Mouse (Mus musculus) intestine, embryonic 15.5 days (tissue): ENCODE measurements around the gene Smo. TPM values are rescaled to one million over a fixed set of nuclear protein-coding genes. Genes with fewer than 3 reads are reported as not detected.
A peak's percentile ranks its signal among the peaks of the same experiment; 100 is the strongest.

Experiments
- ATAC-seq: fragments of 200-750 bp; cut with Nextera tagmentation; 2 replicates; pipeline ENCODE4 v1.8.0; 2017; ENCODE audit warnings: moderate TSS enrichment, moderate library complexity
- H3K27ac ChIP-seq: fragments of 300-500 bp; sonication (generic); 2 replicates; pipeline ENCODE4 v1.5.1; 2015; ENCODE audit warnings: mild to moderate bottlenecking, inconsistent platforms
- H3K27me3 ChIP-seq: fragments of 300-500 bp; sonication (generic); replicated peaks from 2 replicates; pipeline ENCODE4 v1.6.1; 2015; ENCODE audit warnings: inconsistent platforms
- H3K36me3 ChIP-seq: fragments of 300-500 bp; sonication (generic); 2 replicates; pipeline ENCODE4 v1.6.1; 2015; ENCODE audit warnings: inconsistent platforms
- H3K4me1 ChIP-seq: fragments of 300-500 bp; sonication (generic); replicated peaks from 2 replicates; pipeline ENCODE4 v1.6.1; 2015; ENCODE audit warnings: inconsistent platforms
- H3K4me2 ChIP-seq: fragments of 300-500 bp; sonication (generic); replicated peaks from 2 replicates; pipeline ENCODE4 v1.6.1; 2015; ENCODE audit warnings: mild to moderate bottlenecking, inconsistent platforms
- H3K4me3 ChIP-seq: fragments of 300-500 bp; sonication (generic); replicated peaks from 2 replicates; pipeline ENCODE4 v1.5.1; 2015; ENCODE audit warnings: inconsistent platforms
- H3K9ac ChIP-seq: fragments of 300-500 bp; sonication (generic); 2 replicates; pipeline ENCODE4 v1.6.1; 2015; ENCODE audit warnings: inconsistent platforms
- H3K9me3 ChIP-seq: fragments of 300-500 bp; sonication (generic); 2 replicates; pipeline ENCODE4 v1.6.1; 2016; ENCODE audit warnings: inconsistent platforms
- WGBS: fragments of 180-500 bp; shearing (Covaris S2); methylation state at CpG from one replicate; pipeline ENCODE4 v1.1.7; 2015; 5-methylcytosine and 5-hydroxymethylcytosine counted together
- polyA plus RNA-seq: library from polyadenylated mRNA; unstranded; fragments of >200 nt; fragmentation: Nextera tagmentation; extraction: Ambion mirVana; gene quantifications from 2 replicates; pipeline ENCODE4 v1.2.1, GENCODE M21; 2015

Gene Smo
- polyA plus RNA-seq, 1 experiment from 2014 or later: 30.1 TPM

GRCm38 (mm10) chr6:29766874-29767273 lies 31.6 kb downstream of the Smo start:
- Histone ChIP-seq H3K4me1 (0 out of 2 replicates have a peak, but pooled peaks cover 2% of the 10 kb centered on the region), H3K9me3 (no peaks in the 10 kb centered on the region), H3K4me3 (no peak overlapping the region), H3K27me3 (no peaks in the 10 kb centered on the region), H3K27ac (no peak overlapping the region), H3K36me3 (peaks cover 3% of the 10 kb centered on the region; the same call in 1 of the 2 replicates), H3K9ac (no peak overlapping the region), H3K4me2 (no peak overlapping the region)
- no peak for ATAC-seq
- WGBS: 90% methylated on average over 2 of the region's 2 CpGs

- H3K36me3 ChIP-seq: no peaks in the 10 kb centered on the region
- H3K27me3 ChIP-seq: no peaks in the 10 kb centered on the region
- no peaks in the 10 kb centered on the region for H3K9me3 ChIP-seq
- 0 out of 2 replicates have a peak, but pooled peaks cover 2% of the 10 kb centered on the region for H3K4me1 ChIP-seq
- peak within 1 kb of the TSS; percentile 94 for H3K4me3 ChIP-seq
- peak within 1 kb of the TSS; percentile 79 for H3K9ac ChIP-seq
- WGBS: under 1% methylated on average over 53 of the region's 61 CpGs
- peak within 1 kb of the TSS; percentile 90 for H3K27ac ChIP-seq
- H3K4me2 ChIP-seq: peak within 1 kb of the TSS; percentile 66
- peak; percentile 98 for ATAC-seq
Observed at GRCm38 (mm10) chr6:29767813-29768660, 32.7 kb downstream of the Smo start, which contains the start of gene Ahcyl2. Gene Ahcyl2 (plus strand): TSS chr6:29768011.

DNA sequence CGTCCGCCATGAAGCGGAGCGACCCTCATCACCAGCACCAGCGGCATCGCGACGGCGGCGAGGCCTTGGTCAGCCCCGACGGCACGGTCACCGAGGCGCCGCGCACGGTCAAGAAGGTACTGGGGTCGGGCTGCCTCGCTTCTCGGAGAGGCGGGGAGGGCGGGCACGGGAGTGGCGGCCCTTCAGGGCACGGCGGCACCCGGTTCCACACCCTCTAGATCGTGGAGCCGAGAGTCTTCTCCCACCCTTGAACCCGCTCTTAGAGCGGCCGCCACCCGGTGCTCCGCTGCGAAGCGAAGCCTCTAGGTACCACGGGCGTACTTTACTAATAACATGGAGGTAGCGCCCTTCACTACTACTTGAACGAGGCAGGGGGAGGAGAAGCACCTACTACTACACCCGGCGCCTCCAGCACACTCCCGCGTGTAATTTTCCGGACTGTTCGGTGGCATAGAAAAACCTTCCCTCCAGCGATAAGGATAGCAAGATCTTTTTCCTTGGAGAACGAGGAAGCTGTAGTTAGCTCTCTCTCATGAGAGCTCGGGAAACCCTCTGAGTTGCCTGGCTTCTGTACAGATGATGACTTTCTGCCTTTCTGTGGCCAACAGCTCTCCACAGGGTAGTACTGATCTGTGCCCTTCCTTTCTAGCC lies 33.6 kb downstream of the Smo start:
- Histone ChIP-seq H3K27ac (peak overlapping the region; percentile 90), H3K4me3 (peak overlapping the region; percentile 94), H3K4me2 (peak overlapping the region; percentile 66), H3K36me3 (no peaks in the 10 kb centered on the region), H3K9ac (peak overlapping the region; percentile 79), H3K9me3 (no peaks in the 10 kb centered on the region), H3K4me1 (0 out of 2 replicates have a peak, but pooled peaks cover 2% of the 10 kb centered on the region), H3K27me3 (no peaks in the 10 kb centered on the region)
- peak; percentile 58 for ATAC-seq
- WGBS: under 1% methylated on average over 49 of the region's 50 CpGs

- 0 out of 2 replicates have a peak, but pooled peaks cover 2% of the 10 kb centered on the region for H3K4me1 ChIP-seq
- H3K9me3 ChIP-seq: no peaks in the 10 kb centered on the region
- H3K4me2 ChIP-seq: no peak overlapping the region
- no peaks in the 10 kb centered on the region for H3K36me3 ChIP-seq
- H3K27ac ChIP-seq: no peak overlapping the region
- WGBS: 50% methylated on average over 2 of the region's 2 CpGs
- no peak overlapping the region for H3K4me3 ChIP-seq
- no peak for ATAC-seq
- no peaks in the 10 kb centered on the region for H3K27me3 ChIP-seq
- H3K9ac ChIP-seq: no peak overlapping the region
Observed at GRCm38 (mm10) chr6:29770672-29771321, 35.5 kb downstream of the Smo start.

GRCm38 (mm10) chr6:29772236-29772635 lies 36.9 kb downstream of the Smo start:
- no peak overlapping the region for H3K27ac ChIP-seq
- no peak overlapping the region for H3K4me2 ChIP-seq
- 93% methylated on average over 3 of the region's 3 CpGs for WGBS
- no peak overlapping the region for H3K4me3 ChIP-seq
- no peak for ATAC-seq
- H3K9ac ChIP-seq: no peak overlapping the region
- no peaks in the 10 kb centered on the region for H3K36me3 ChIP-seq
- H3K9me3 ChIP-seq: no peaks in the 10 kb centered on the region
- H3K27me3 ChIP-seq: no peaks in the 10 kb centered on the region
- H3K4me1 ChIP-seq: 0 out of 2 replicates have a peak, but pooled peaks cover 2% of the 10 kb centered on the region

GRCm38 (mm10) chr6:29774161-29774560 lies 38.9 kb downstream of the Smo start:
- no peak overlapping the region for H3K4me3 ChIP-seq
- H3K4me2 ChIP-seq: no peak overlapping the region
- H3K4me1 ChIP-seq: 0 out of 2 replicates have a peak, but pooled peaks cover 2% of the 10 kb centered on the region
- WGBS: 80% methylated on average over 1 of the region's 1 CpGs
- no peak overlapping the region for H3K27ac ChIP-seq
- no peaks in the 10 kb centered on the region for H3K9me3 ChIP-seq
- H3K36me3 ChIP-seq: no peaks in the 10 kb centered on the region
- no peaks in the 10 kb centered on the region for H3K27me3 ChIP-seq
- no peak for ATAC-seq
- H3K9ac ChIP-seq: no peak overlapping the region

DNA sequence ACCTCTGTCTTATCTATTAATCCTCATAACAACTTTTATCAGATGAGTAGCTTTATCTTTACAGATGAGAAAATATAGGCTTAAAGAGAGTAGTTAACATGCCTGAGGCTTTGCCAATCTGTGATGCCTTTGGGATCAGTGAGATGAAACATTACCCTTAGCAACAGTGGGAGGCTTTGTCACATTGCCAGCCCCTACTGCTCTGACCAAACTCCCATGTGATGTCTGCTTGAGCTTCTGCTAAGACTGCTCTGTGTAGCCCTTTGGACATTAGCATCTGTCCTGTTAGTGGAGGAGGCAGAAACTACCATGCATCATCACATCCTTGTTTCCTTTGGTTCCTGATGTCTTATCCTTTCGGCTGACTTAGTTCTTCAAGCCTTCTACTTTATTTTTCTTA lies 40.3 kb downstream of the Smo start:
- ATAC-seq: no peak
- WGBS: 93% methylated on average over 1 of the region's 1 CpGs
- no peak overlapping the region for H3K27ac ChIP-seq
- no peaks in the 10 kb centered on the region for H3K36me3 ChIP-seq
- no peak overlapping the region for H3K4me3 ChIP-seq
- H3K4me2 ChIP-seq: no peak overlapping the region
- no peaks in the 10 kb centered on the region for H3K9me3 ChIP-seq
- no peaks in the 10 kb centered on the region for H3K27me3 ChIP-seq
- H3K9ac ChIP-seq: no peak overlapping the region
- no peaks in the 10 kb centered on the region for H3K4me1 ChIP-seq

GRCm38 (mm10) chr6:29776542-29777237 lies 41.4 kb downstream of the Smo start:
- H3K27ac ChIP-seq: no peak overlapping the region

DNA sequence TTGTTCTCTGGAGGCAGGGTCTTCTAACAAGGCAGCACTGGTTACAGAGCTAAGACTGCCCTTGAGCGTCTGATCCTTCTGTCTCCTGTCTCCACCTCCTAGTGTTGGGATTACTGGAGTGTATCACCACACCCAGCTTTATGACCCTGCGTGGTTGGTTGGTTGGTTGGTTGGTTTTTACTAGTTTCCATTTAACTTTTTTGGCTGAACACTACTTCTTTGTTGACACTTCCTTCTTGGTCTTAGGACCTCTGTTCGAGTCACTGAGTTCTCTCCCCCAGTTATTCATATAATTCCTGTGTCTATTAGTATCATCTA lies 41.9 kb downstream of the Smo start:
- Histone ChIP-seq H3K27ac (no peak overlapping the region), H3K4me1 (no peaks in the 10 kb centered on the region), H3K4me3 (no peak overlapping the region), H3K27me3 (no peaks in the 10 kb centered on the region), H3K36me3 (no peaks in the 10 kb centered on the region), H3K4me2 (no peak overlapping the region), H3K9ac (no peak overlapping the region), H3K9me3 (no peaks in the 10 kb centered on the region)
- 75% methylated on average over 3 of the region's 3 CpGs for WGBS
- no peak for ATAC-seq

More at GRCm38 (mm10) chr6:29776542-29777237, 41.4 kb downstream of the Smo start:
- Histone ChIP-seq H3K36me3 (no peaks in the 10 kb centered on the region), H3K9ac (no peak overlapping the region), H3K4me2 (no peak overlapping the region), H3K9me3 (no peaks in the 10 kb centered on the region), H3K4me1 (no peaks in the 10 kb centered on the region), H3K4me3 (no peak overlapping the region), H3K27me3 (no peaks in the 10 kb centered on the region)
- no peak for ATAC-seq
- WGBS: 80% methylated on average over 4 of the region's 4 CpGs

- no peak for ATAC-seq
- H3K36me3 ChIP-seq: no peaks in the 10 kb centered on the region
- no peak overlapping the region for H3K9ac ChIP-seq
- H3K4me3 ChIP-seq: no peak overlapping the region
- no peaks in the 10 kb centered on the region for H3K4me1 ChIP-seq
- no peak overlapping the region for H3K27ac ChIP-seq
- H3K27me3 ChIP-seq: no peaks in the 10 kb centered on the region
- H3K4me2 ChIP-seq: no peak overlapping the region
- no peaks in the 10 kb centered on the region for H3K9me3 ChIP-seq
Observed at GRCm38 (mm10) chr6:29780082-29780481, 44.8 kb downstream of the Smo start.

- H3K4me2 ChIP-seq: no peak overlapping the region
- no peaks in the 10 kb centered on the region for H3K9me3 ChIP-seq
- H3K27ac ChIP-seq: no peak overlapping the region
- H3K36me3 ChIP-seq: no peaks in the 10 kb centered on the region
- no peak overlapping the region for H3K4me3 ChIP-seq
- no peaks in the 10 kb centered on the region for H3K27me3 ChIP-seq
- WGBS: 94% methylated on average over 2 of the region's 2 CpGs
- no peak for ATAC-seq
- H3K4me1 ChIP-seq: no peaks in the 10 kb centered on the region
- H3K9ac ChIP-seq: no peak overlapping the region
Observed at GRCm38 (mm10) chr6:29780571-29780970, 45.3 kb downstream of the Smo start.

GRCm38 (mm10) chr6:29782239-29782638 lies 46.9 kb downstream of the Smo start:
- Histone ChIP-seq H3K9me3 (no peaks in the 10 kb centered on the region), H3K4me2 (no peak overlapping the region), H3K27me3 (no peaks in the 10 kb centered on the region), H3K4me1 (no peaks in the 10 kb centered on the region), H3K4me3 (no peak overlapping the region), H3K27ac (no peak overlapping the region), H3K36me3 (no peaks in the 10 kb centered on the region), H3K9ac (no peak overlapping the region)
- WGBS: 61% methylated on average over 1 of the region's 1 CpGs
- no peak for ATAC-seq
